Mouse (Mus musculus) testis, adult 2 months (tissue): Measurements from ENCODE around the gene Gpr68. TPM values are rescaled to one million over a fixed set of nuclear protein-coding genes. Genes with fewer than 3 reads are reported as not detected.

Experiments
- H3K27ac ChIP-seq: fragments of 200-500 bp; 2 replicates; pipeline ENCODE4 v1.5.1; 2012; ENCODE audit warnings: low read depth, low read length; ENCODE audit not compliant: control insufficient read depth, insufficient read depth
- H3K27me3 ChIP-seq: fragments of 200-500 bp; 2 replicates; pipeline ENCODE4 v1.6.1; 2012; ENCODE audit warnings: mild to moderate bottlenecking, low read length, moderate library complexity; ENCODE audit not compliant: control insufficient read depth, insufficient read depth
- H3K36me3 ChIP-seq: fragments of 200-500 bp; 2 replicates; pipeline ENCODE4 v1.6.1; 2012; ENCODE audit warnings: mild to moderate bottlenecking, low read length; ENCODE audit not compliant: control insufficient read depth, insufficient read depth
- H3K4me1 ChIP-seq: fragments of 200-500 bp; 2 replicates; pipeline ENCODE4 v1.6.1; 2012; ENCODE audit warnings: low read length; ENCODE audit not compliant: control insufficient read depth, insufficient read depth
- H3K4me3 ChIP-seq: fragments of 200-500 bp; 2 replicates; pipeline ENCODE4 v1.5.1; 2012; ENCODE audit warnings: low read depth, mild to moderate bottlenecking, low read length, moderate library complexity, mixed read lengths; ENCODE audit not compliant: control insufficient read depth
- CTCF ChIP-seq: fragments of 200-500 bp; IDR thresholded peaks from 2 replicates; pipeline ENCODE4 v1.5.1; 2012; ENCODE audit warnings: low read depth, mild to moderate bottlenecking, inconsistent platforms, low read length, moderate library complexity; ENCODE audit not compliant: control insufficient read depth, insufficient read depth, insufficient replicate concordance
- POLR2A ChIP-seq: fragments of 200-500 bp; IDR thresholded peaks from 2 replicates; pipeline ENCODE4 v1.6.1; 2012; ENCODE audit warnings: low read depth, mild to moderate bottlenecking, inconsistent platforms, low read length, moderate library complexity; ENCODE audit not compliant: control insufficient read depth
- polyA plus RNA-seq: library from polyadenylated mRNA; depleted of rRNA; stranded (reverse); fragments of >200 nt; gene quantifications from 2 replicates; pipeline ENCODE4 v1.2.3, GENCODE M21; 2012

Gene Gpr68
- polyA plus RNA-seq, 1 experiment = 3.1 TPM

DNA sequence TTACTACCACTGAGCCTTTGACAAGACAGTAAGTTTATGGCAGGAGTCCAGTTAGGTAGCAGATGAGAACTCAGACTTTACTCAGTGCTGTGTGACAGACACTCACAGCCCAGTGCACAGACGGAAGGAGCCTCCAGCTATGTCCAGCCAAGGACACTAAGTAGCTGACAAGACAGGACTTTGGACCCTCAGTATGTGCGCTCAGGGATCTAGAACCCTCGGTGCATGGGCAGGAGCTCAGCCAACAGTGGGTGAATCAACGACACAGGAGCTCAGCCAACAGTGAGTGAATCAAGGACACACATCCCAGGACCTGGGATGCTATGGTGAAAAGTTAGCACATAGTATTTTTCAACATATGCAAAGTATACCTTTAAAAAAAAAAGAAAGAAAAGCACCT lies 28.7 kb upstream of the Gpr68 start:
- no peak overlapping the region for H3K4me3 ChIP-seq
- H3K36me3 ChIP-seq = no peaks in the 10 kb centered on the region; the same call in 1 of the 2 replicates
- no peak overlapping the region for H3K27ac ChIP-seq

GRCm38 (mm10) chr12:100936116-100936515 lies 28.1 kb upstream of the Gpr68 start:
- Histone ChIP-seq H3K4me1 (no peaks in the 10 kb centered on the region), H3K4me3 (no peak overlapping the region), H3K27me3 (no peaks in the 10 kb centered on the region), H3K36me3 (no peaks in the 10 kb centered on the region; the same call in 1 of the 2 replicates), H3K27ac (no peak overlapping the region)
- TF ChIP-seq CTCF (peak; percentile 77; the same call in 1 of the 2 replicates), POLR2A (no peak)

More for the DNA sequence above, 28.7 kb upstream of the Gpr68 start:
- TF ChIP-seq POLR2A (no peak), CTCF (no peak)
- no peaks in the 10 kb centered on the region for H3K27me3 ChIP-seq
- H3K4me1 ChIP-seq = no peaks in the 10 kb centered on the region

GRCm38 (mm10) chr12:100934796-100935195 lies 26.8 kb upstream of the Gpr68 start:
- Histone ChIP-seq H3K4me3 (no peak overlapping the region), H3K27ac (no peak overlapping the region), H3K4me1 (no peaks in the 10 kb centered on the region), H3K36me3 (no peaks in the 10 kb centered on the region; the same call in 1 of the 2 replicates), H3K27me3 (no peaks in the 10 kb centered on the region)
- TF ChIP-seq POLR2A = no peak
- TF ChIP-seq CTCF = no peak

- Histone ChIP-seq H3K4me3 (no peak overlapping the region), H3K27ac (no peak overlapping the region), H3K36me3 (no peaks in the 10 kb centered on the region; the same call in 1 of the 2 replicates), H3K4me1 (no peaks in the 10 kb centered on the region), H3K27me3 (no peaks in the 10 kb centered on the region)
- no peak for TF ChIP-seq POLR2A
Measured at GRCm38 (mm10) chr12:100931653-100932052, 23.7 kb upstream of the Gpr68 start.

GRCm38 (mm10) chr12:100928286-100928685 lies 20.3 kb upstream of the Gpr68 start:
- H3K27me3 ChIP-seq = no peaks in the 10 kb centered on the region
- H3K27ac ChIP-seq = no peak overlapping the region
- no peak for TF ChIP-seq POLR2A
- no peak for TF ChIP-seq CTCF
- peaks cover 1% of the 10 kb centered on the region for H3K36me3 ChIP-seq
- no peaks in the 10 kb centered on the region for H3K4me1 ChIP-seq
- no peak overlapping the region for H3K4me3 ChIP-seq

DNA sequence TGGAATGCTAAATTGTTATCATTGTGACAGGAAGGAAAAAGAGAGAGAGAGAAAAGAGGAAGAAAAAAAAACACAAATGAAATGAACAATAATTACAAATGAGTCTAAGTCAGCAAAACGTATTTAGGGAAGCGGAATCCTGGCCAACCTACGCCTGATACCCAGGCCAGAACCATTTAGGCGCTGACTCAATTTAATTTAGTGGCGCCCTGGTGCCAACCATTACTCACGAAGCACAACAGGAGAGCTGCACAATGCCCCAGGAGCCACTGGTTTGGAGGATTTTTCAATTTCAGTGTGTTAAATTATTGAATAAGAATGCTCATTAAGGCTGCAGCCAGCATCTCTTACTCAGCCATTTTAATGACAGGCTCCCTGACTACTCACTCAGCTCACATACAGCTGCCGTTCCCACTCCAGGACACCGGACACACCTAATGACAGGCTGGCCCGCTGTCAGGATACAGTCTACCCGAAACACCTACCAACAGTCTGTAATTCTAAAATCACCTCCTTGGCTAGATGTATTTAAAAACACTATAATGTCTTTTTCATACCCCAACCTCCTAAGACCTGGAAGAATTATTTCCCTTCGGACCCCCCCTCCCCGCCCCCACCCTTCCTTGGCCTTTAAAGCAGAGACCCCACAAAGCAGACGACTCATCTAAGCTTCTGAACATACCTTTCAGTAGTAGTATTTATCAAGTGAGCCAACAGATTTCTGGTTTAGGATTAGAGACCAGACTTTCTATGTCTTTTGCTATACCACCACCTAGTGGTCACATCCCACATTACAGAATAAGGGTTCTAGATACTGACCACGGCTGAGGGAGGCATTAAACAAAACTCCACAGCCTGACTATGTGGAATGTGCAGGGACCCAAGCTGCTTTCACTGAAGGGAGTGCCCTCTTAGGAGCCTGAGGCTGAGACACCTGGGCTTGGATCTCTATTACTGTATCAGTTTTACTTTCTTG lies 17.9 kb upstream of the Gpr68 start:
- Histone ChIP-seq H3K4me1 (no peaks in the 10 kb centered on the region), H3K27me3 (no peaks in the 10 kb centered on the region), H3K36me3 (peaks cover 1% of the 10 kb centered on the region), H3K4me3 (no peak overlapping the region), H3K27ac (no peak overlapping the region)
- TF ChIP-seq POLR2A = no peak
- TF ChIP-seq CTCF = 0 out of 2 replicates have a peak, but pooled peaks have one; percentile 28

DNA sequence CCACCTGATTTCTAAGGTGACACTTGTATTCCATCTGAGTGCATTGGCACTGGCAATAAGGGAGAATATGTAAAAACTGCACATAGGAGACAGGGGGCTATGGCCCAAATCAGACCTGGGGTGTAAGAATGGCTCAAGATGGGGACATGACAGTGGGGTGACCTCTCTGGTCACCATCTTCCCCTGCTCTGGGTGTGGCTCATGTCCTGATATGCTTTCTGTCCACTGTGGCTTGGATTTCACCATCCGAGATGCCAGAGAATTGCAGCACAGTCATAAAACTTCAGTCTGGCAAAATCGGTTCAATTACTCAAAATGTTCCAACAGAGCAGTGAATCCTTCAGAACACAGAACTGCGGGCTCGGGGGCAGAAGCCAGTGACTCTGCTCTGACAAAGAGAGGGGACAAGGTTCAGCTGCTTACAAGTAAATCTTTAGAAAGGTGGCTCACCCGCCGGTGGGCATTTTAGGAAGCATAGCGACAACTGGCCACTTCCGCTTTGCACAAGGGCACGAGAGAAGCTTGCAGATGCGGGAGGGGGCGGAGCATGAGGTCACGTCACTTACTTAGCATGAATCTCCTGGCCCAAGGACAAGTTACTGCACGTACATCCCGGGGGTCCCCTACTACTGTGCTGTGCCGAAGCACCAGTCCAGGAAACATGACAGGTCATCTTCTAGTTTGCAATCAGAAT lies 16.8 kb upstream of the Gpr68 start:
- H3K36me3 ChIP-seq = peaks cover 1% of the 10 kb centered on the region
- TF ChIP-seq CTCF (no peak), POLR2A (no peak)
- H3K4me1 ChIP-seq = no peaks in the 10 kb centered on the region
- H3K27me3 ChIP-seq = no peaks in the 10 kb centered on the region
- no peak overlapping the region for H3K4me3 ChIP-seq
- no peak overlapping the region for H3K27ac ChIP-seq
